Mouse (Mus musculus): ENCODE measurements around the gene S100a10.

GRCm38 (mm10) chr3:93538486-93538885 lies 16.4 kb upstream of the S100a10 start:
- TF ChIP-seq POLR2A (IDR thresholded peaks at IDR 0.05; ENCODE audit: insufficient read depth, low read depth, low read length) (no peak), CTCF (IDR thresholded peaks at IDR 0.05) (no peak), EP300 (IDR thresholded peaks at IDR 0.05; ENCODE audit: insufficient read depth, low read depth, low read length) (no peak)

All from heart, adult 2 months (tissue).